Mouse (Mus musculus) forebrain, postnatal 0 days (tissue): ENCODE results near the gene Anks1b. TPM values are rescaled to one million over a fixed set of nuclear protein-coding genes. Genes with fewer than 3 reads are reported as not detected.

Experiments
- ATAC-seq: fragments of 200-750 bp; cut with Nextera tagmentation; 2 replicates; pipeline ENCODE4 v1.8.0; 2017; ENCODE audit warnings: mild to moderate bottlenecking, moderate library complexity
- DNase-seq: peaks from one replicate; pipeline ENCODE4 v3.0.0-alpha.2; 2015
- H3K27ac ChIP-seq: fragments of 300-500 bp; sonication (generic); 2 replicates; pipeline ENCODE4 v1.5.1; 2014; ENCODE audit warnings: low read depth, mild to moderate bottlenecking, antibody characterized with exemption, low read length, moderate library complexity, mixed read lengths
- H3K27me3 ChIP-seq: fragments of 300-500 bp; sonication (generic); 2 replicates; pipeline ENCODE4 v1.6.1; 2014; ENCODE audit warnings: mild to moderate bottlenecking, low read length, mixed read lengths; ENCODE audit not compliant: insufficient read depth
- H3K36me3 ChIP-seq: fragments of 300-500 bp; sonication (generic); 2 replicates; pipeline ENCODE4 v1.6.1; 2014; ENCODE audit warnings: mild to moderate bottlenecking, moderate library complexity; ENCODE audit not compliant: insufficient read depth
- H3K4me1 ChIP-seq: fragments of 300-500 bp; sonication (generic); 2 replicates; pipeline ENCODE4 v1.6.1; 2014; ENCODE audit warnings: antibody characterized with exemption; ENCODE audit not compliant: insufficient read depth
- H3K4me2 ChIP-seq: fragments of 300-500 bp; sonication (generic); 2 replicates; pipeline ENCODE4 v1.6.1; 2014; ENCODE audit warnings: low read depth, mild to moderate bottlenecking, moderate library complexity
- H3K4me3 ChIP-seq: fragments of 300-500 bp; sonication (generic); 2 replicates; pipeline ENCODE4 v1.5.1; 2014; ENCODE audit warnings: low read depth, low read length, mixed read lengths
- H3K9ac ChIP-seq: fragments of 300-500 bp; sonication (generic); 2 replicates; pipeline ENCODE4 v1.6.1; 2014; ENCODE audit warnings: mild to moderate bottlenecking
- H3K9me3 ChIP-seq: fragments of 300-500 bp; sonication (generic); 2 replicates; pipeline ENCODE4 v1.6.1; 2016; ENCODE audit warnings: low read length
- CTCF ChIP-seq: sonication (generic); IDR thresholded peaks from 2 replicates; pipeline ENCODE4 v1.5.1; 2016; ENCODE audit warnings: antibody characterized with exemption, control low read depth, low read depth
- WGBS: fragments of 180-500 bp; shearing (Covaris S2); extraction: QIAGEN DNeasy Blood & Tissue Kit; methylation state at CpG from one replicate; pipeline ENCODE4 v1.1.7; 2014; 5-methylcytosine and 5-hydroxymethylcytosine counted together
- polyA plus RNA-seq: library from polyadenylated mRNA; unstranded; fragments of >200 nt; fragmentation: Nextera tagmentation; extraction: Ambion mirVana; gene quantifications from 2 replicates; pipeline ENCODE4 v1.2.1, GENCODE M21; 2015
- total RNA-seq: library from RNA; depleted of rRNA; stranded (reverse); fragments of >200 nt; gene quantifications from 2 replicates; pipeline ENCODE4 v1.2.3, GENCODE M21; 2014

Anks1b gene
- total and polyA plus RNA-seq, 2 experiments from 2014 or later = 120 to 145 TPM

DNA sequence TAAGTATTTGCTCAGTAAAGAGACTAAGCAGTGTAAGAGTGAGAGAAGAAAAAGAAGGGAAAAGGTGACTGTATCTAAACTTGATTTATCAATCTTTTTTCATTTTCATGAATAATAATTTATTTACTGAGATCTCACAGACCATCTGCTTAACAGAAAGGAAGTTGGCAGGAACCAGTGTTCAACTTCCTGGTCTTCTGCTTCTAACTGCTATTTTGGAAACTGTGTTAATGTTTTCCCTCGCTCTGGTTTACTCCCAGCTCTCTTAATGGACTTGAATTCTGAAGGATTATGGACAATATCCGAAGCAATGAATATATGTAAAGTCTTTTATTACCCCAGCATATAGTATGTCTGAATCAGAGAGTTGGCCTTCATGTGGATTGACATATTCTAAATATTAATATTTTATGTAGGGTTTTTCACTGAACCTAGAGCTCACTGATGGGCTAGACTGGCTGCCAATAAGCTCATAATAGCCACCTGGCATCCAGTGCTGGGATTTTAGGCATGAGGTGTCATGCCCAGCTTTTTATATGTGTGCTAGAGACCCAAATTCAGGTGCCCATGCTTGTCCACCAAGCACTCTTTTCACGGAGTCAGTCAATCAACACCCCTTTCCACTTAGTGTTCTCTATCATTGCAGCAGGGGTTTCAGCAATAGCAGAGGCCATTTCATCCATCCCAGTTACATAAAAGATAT is 349.6 kb downstream of the Anks1b start:
- DNase-seq = no peak
- 0 out of 2 replicates have a peak, but pooled peaks have one; percentile 43 for ATAC-seq

DNA sequence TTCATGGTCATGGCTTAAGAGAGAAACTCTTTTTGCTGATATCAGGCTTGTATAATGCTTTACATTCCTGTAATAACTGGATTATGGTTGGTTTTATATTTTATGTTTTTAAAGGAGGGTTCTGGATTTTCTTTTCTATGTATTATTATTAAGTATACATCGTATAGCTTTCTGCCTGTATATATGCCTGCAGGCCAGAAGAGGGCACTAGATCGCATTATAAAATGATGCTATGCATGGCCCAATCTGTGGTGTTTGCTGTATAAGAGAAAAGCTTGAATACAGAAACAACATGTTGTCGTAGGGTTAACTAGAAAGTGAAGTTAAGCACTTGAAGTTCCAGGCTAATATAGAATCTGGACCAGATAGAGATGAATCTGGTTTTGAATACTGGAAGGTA is 362.0 kb downstream of the Anks1b start:
- no peak for ATAC-seq
- Histone ChIP-seq H3K4me3 (no peak overlapping the region), H3K9me3 (no peaks in the 10 kb centered on the region), H3K36me3 (no peaks in the 10 kb centered on the region), H3K27ac (no peak overlapping the region), H3K9ac (no peak overlapping the region), H3K4me2 (no peak overlapping the region), H3K4me1 (no peaks in the 10 kb centered on the region), H3K27me3 (no peaks in the 10 kb centered on the region)
- WGBS = 65% methylated on average over 3 of the region's 3 CpGs
- DNase-seq = no peak
- peak; percentile 23; the same call in 1 of the 2 replicates for TF ChIP-seq CTCF

More for the DNA sequence above, 349.6 kb downstream of the Anks1b start:
- no peak overlapping the region for H3K9ac ChIP-seq
- 58% methylated on average over 3 of the region's 3 CpGs for WGBS
- no peaks in the 10 kb centered on the region for H3K36me3 ChIP-seq
- no peak overlapping the region for H3K4me3 ChIP-seq
- H3K9me3 ChIP-seq = no peaks in the 10 kb centered on the region
- no peak overlapping the region for H3K27ac ChIP-seq
- no peak for TF ChIP-seq CTCF
- no peaks in the 10 kb centered on the region for H3K27me3 ChIP-seq
- no peak overlapping the region for H3K4me2 ChIP-seq
- no peaks in the 10 kb centered on the region for H3K4me1 ChIP-seq

DNA sequence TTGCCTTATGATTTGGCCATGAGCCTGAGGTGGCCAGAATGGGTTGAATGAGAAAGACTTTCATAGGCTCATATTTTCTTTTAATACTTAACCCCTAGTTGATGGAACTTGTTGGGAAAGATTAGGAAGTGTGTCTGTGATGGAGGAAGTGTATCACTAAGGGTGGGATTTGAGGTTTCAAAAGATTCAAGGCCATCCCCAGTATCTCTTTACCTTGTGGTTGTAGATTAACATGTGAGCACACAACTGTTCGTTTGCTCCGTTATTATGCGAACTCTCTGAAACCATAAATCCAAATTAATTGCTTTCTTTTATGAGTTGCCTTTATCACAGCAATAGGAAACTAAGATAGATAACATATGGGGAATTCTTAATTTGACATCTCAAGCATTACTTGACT is 364.0 kb downstream of the Anks1b start:
- H3K27ac ChIP-seq = no peak overlapping the region
- ATAC-seq (no peak), DNase-seq (no peak)
- no peaks in the 10 kb centered on the region for H3K4me1 ChIP-seq
- no peak overlapping the region for H3K4me2 ChIP-seq
- no peaks in the 10 kb centered on the region for H3K27me3 ChIP-seq
- H3K9me3 ChIP-seq = no peaks in the 10 kb centered on the region
- TF ChIP-seq CTCF = no peak
- H3K9ac ChIP-seq = no peak overlapping the region
- no peaks in the 10 kb centered on the region for H3K36me3 ChIP-seq
- no peak overlapping the region for H3K4me3 ChIP-seq
- 92% methylated on average over 3 of the region's 3 CpGs for WGBS

DNA sequence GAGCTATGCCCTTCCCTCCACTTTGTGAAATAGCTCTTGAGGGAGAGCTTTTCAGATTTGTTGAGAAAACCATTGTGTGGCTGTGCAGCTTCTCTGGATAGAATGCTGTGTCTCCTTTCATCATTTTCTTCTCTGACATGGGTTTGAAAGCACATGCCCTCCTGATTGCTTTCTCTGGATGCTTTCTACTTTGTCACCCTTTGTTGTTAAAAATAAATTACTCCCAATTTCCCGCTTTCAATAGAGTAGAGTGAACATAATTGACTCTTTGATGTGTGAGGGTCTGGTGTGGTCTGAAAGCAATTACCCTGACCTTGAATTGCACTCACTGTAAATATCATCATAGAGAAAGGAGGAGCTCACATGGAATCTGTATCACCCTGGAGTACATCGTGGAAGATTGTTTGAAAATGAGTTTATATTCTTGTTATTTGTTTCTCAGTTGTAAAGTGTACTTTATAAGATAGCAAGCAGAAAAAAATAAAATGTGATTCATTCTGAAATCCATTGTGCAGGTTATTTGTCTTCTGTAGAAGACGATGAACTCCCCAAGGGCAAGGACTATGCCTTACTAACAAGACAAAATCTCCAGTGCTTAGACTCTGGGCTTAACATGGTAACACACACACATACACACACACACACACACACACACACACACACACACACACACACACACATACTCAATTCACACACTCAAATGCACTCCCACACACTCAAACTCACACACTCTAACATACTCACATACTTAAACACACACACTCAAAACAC is 385.8 kb downstream of the Anks1b start:
- DNase-seq (no peak), ATAC-seq (peak; percentile 56; the same call in 1 of the 2 replicates)
- Histone ChIP-seq H3K4me1 (no peaks in the 10 kb centered on the region), H3K4me2 (no peak overlapping the region), H3K27ac (no peak overlapping the region), H3K9ac (no peak overlapping the region), H3K4me3 (no peak overlapping the region), H3K9me3 (no peaks in the 10 kb centered on the region), H3K27me3 (no peaks in the 10 kb centered on the region), H3K36me3 (no peaks in the 10 kb centered on the region)
- TF ChIP-seq CTCF = no peak
- 16% methylated on average over 3 of the region's 3 CpGs for WGBS

DNA sequence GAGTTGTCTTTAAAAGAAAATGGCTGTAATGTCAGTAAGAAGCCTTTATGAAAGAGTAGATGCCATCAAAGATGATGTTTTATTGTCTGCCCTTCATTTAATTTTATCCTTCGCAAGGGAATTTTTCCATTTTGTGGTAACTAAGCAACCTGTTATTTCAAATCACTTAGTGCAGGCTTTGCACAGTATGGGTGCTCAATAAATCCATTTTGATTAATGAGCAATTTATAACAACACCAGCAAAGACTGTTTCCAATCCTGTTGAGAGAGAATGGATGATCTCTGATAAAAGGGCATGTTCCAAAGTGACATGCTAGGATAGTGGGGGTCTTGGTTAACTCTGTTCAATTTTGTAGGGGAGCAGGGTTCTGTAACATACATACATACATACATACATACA is 398.0 kb downstream of the Anks1b start:
- ATAC-seq = peak; percentile 47; the same call in 1 of the 2 replicates
- no peaks in the 10 kb centered on the region for H3K4me1 ChIP-seq
- H3K4me2 ChIP-seq = no peak overlapping the region
- peak; percentile 5 for DNase-seq
- no peaks in the 10 kb centered on the region for H3K36me3 ChIP-seq
- TF ChIP-seq CTCF = no peak
- no peak overlapping the region for H3K27ac ChIP-seq
- no peaks in the 10 kb centered on the region for H3K27me3 ChIP-seq
- 69% methylated on average over 1 of the region's 1 CpGs for WGBS
- no peak overlapping the region for H3K9ac ChIP-seq
- no peaks in the 10 kb centered on the region for H3K9me3 ChIP-seq
- no peak overlapping the region for H3K4me3 ChIP-seq

DNA sequence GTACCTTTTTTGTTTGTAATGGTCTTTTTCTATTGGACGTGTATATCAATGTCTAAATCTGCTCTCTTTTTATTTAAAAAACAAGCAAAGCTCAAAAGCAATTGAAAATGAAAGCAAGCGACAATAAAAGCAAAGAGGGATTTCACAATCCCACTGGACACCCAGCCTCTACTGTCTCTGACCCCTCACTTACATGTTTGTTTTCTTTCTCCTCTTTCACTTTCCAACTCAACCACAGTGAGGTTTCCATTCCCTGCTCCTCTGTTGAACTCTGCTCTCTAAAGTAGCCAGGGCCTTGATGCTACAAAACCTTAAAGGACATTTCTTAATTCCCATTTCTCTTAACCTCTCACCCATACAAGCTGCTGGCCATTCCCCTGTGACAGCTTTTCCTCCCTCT is 400.0 kb downstream of the Anks1b start:
- no peak overlapping the region for H3K4me2 ChIP-seq
- DNase-seq = no peak
- TF ChIP-seq CTCF = no peak
- H3K9ac ChIP-seq = no peak overlapping the region
- no peaks in the 10 kb centered on the region for H3K27me3 ChIP-seq
- WGBS = 79% methylated on average over 2 of the region's 2 CpGs
- no peak overlapping the region for H3K27ac ChIP-seq
- no peaks in the 10 kb centered on the region for H3K4me1 ChIP-seq
- H3K9me3 ChIP-seq = no peaks in the 10 kb centered on the region
- no peak overlapping the region for H3K4me3 ChIP-seq
- H3K36me3 ChIP-seq = no peaks in the 10 kb centered on the region
- ATAC-seq = no peak

DNA sequence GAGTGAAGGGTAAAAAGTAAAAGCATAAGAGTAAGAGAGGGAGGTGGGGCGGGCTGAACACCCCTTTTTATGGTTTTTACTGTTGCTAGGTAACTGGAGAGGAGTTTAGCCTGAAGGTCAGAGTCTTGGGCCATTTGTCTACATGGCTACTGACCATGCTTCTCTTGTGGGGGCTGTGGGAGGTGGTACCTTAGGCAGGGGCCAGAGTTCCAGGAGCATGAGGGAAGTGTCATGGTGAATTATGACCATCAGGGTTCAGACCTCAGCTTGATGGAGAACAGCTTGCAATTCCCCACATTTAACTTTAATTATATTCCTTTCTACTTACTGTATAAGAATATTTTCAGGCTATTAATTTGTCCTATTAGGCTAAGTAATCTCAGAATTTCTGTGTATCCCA is 413.3 kb downstream of the Anks1b start:
- H3K36me3 ChIP-seq = no peaks in the 10 kb centered on the region
- WGBS = 71% methylated on average over 1 of the region's 1 CpGs
- DNase-seq (no peak), ATAC-seq (no peak)
- no peak overlapping the region for H3K9ac ChIP-seq
- H3K4me1 ChIP-seq = no peaks in the 10 kb centered on the region
- no peak overlapping the region for H3K4me3 ChIP-seq
- no peak overlapping the region for H3K4me2 ChIP-seq
- no peak for TF ChIP-seq CTCF
- no peaks in the 10 kb centered on the region for H3K27me3 ChIP-seq
- H3K27ac ChIP-seq = no peak overlapping the region
- no peaks in the 10 kb centered on the region for H3K9me3 ChIP-seq
